Mouse (Mus musculus) heart, embryonic 13.5 days (tissue): Measurements from ENCODE around the gene Hist2h2bb. TPM values are rescaled to one million over a fixed set of nuclear protein-coding genes. Genes with fewer than 3 reads are reported as not detected.

Experiments
- ATAC-seq: fragments of 200-750 bp; cut with Nextera tagmentation; 2 replicates; pipeline ENCODE4 v1.8.0; 2017; ENCODE audit warnings: moderate TSS enrichment; ENCODE audit not compliant: insufficient number of reproducible peaks, low FRiP score, low TSS enrichment; ENCODE audit errors: extremely low read depth
- H3K27ac ChIP-seq: fragments of 300-500 bp; sonication (generic); replicated peaks from 2 replicates; pipeline ENCODE4 v1.5.1; 2015; ENCODE audit warnings: moderate library complexity, mild to moderate bottlenecking, inconsistent platforms
- H3K27me3 ChIP-seq: fragments of 300-500 bp; sonication (generic); replicated peaks from 2 replicates; pipeline ENCODE4 v1.6.1; 2015; ENCODE audit warnings: mild to moderate bottlenecking, inconsistent platforms
- H3K36me3 ChIP-seq: fragments of 300-500 bp; sonication (generic); 2 replicates; pipeline ENCODE4 v1.6.1; 2015; ENCODE audit warnings: mild to moderate bottlenecking, inconsistent platforms
- H3K4me1 ChIP-seq: fragments of 300-500 bp; sonication (generic); 2 replicates; pipeline ENCODE4 v1.6.1; 2015; ENCODE audit warnings: inconsistent platforms
- H3K4me2 ChIP-seq: fragments of 300-500 bp; sonication (generic); 2 replicates; pipeline ENCODE4 v1.6.1; 2015; ENCODE audit warnings: inconsistent platforms, mild to moderate bottlenecking, moderate library complexity
- H3K4me3 ChIP-seq: fragments of 300-500 bp; sonication (generic); 2 replicates; pipeline ENCODE4 v1.5.1; 2015; ENCODE audit warnings: moderate library complexity, mild to moderate bottlenecking, inconsistent platforms
- H3K9ac ChIP-seq: fragments of 300-500 bp; sonication (generic); 2 replicates; pipeline ENCODE4 v1.6.1; 2015; ENCODE audit warnings: inconsistent platforms, mild to moderate bottlenecking, moderate library complexity
- H3K9me3 ChIP-seq: fragments of 300-500 bp; sonication (generic); 2 replicates; pipeline ENCODE4 v1.6.1; 2016; ENCODE audit warnings: inconsistent platforms
- WGBS: fragments of 180-500 bp; shearing (Covaris S2); methylation state at CpG from one replicate; pipeline ENCODE4 v1.1.7; 2015; ENCODE audit warnings: mixed read lengths; 5-methylcytosine and 5-hydroxymethylcytosine counted together
- polyA plus RNA-seq: library from polyadenylated mRNA; unstranded; fragments of >200 nt; fragmentation: Nextera tagmentation; extraction: Ambion mirVana; gene quantifications from 2 replicates; pipeline ENCODE4 v1.2.1, GENCODE M21; 2015

Gene Hist2h2bb
- polyA plus RNA-seq, 1 experiment from 2014 or later: 3.3 TPM

DNA sequence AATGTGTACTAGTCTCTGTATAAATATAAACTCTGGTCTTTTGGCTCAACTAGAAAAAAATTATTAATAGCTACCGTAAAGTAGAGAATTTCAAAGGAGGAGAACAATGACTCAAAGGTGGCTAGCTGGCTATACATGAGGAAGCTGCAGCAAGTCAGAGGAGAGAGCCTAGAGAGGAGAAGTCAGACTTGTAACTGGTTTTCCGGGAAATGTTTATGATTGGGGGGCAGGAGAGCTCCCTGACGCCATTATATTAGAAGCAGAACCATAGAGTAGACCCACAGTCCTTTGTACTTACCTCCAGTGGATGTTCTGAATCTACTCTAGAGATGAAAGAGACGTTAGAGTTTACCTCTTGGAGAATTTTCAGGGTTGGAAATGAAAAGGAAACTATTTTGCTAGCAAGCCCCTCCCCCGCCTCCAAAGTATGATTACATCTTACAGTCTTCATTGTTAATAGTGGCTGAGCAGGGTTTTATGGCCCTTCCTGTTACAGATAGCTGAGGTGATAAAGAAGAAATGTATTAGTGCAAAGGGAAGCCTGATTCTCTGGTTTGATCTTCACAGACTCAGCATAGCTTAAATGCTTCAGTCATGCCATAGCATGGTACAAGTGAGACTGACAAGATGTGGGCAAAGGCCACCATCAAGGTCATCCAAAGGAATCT lies 13.5 kb upstream of the Hist2h2bb start:
- Histone ChIP-seq H3K4me1 (peaks cover 4% of the 10 kb centered on the region), H3K36me3 (no peaks in the 10 kb centered on the region), H3K4me2 (no peak overlapping the region), H3K9ac (no peak overlapping the region), H3K9me3 (no peaks in the 10 kb centered on the region), H3K27ac (no peak overlapping the region), H3K27me3 (no peaks in the 10 kb centered on the region), H3K4me3 (no peak overlapping the region)
- WGBS: 71% methylated on average over 5 of the region's 5 CpGs
- ATAC-seq: no peak

DNA sequence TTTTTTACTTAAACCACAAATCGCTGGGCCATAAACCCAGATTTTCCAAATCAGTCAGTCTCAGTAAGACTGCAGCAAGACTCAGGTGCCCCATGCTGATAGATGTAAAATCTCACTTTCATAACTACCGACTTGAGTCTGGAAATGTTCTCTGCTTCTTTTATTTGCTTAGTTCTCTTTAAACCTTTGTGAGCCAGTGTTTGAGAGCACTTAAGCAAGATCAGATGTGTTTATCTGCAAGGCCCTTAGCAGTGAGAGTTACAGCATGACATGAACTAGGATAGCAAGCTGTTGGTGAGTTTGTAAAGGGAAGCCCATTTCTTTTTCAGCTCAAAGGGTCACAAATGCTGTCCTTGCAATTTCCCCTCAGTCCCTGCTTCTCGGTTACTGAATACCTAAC lies 12.4 kb upstream of the Hist2h2bb start:
- H3K9ac ChIP-seq: 0 out of 2 replicates have a peak overlapping the region, but pooled peaks have one; percentile 14
- H3K4me2 ChIP-seq: no peak overlapping the region
- WGBS: 71% methylated on average over 3 of the region's 3 CpGs

DNA sequence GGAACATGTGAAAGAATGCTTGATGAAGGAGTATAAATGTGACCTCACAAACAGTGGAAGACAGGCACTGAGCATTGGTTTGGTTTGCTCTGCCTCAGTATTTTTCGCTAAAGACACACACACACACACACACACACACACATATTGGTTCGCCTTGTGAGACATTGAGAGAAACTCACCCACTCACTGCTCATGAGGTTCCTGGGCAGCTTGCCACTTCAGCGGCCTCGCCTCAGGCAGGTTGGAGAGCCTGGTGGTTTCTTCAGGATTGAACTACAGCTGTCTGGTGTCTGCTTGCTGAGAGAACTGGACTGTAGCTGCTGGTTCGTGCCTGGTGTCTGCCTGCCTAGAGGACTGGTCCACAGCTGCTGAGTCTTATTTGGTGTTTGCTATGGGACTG lies 9.3 kb upstream of the Hist2h2bb start:
- no peaks in the 10 kb centered on the region for H3K27me3 ChIP-seq
- H3K9me3 ChIP-seq: no peaks in the 10 kb centered on the region
- H3K27ac ChIP-seq: no peak overlapping the region
- 83% methylated on average over 5 of the region's 5 CpGs for WGBS
- H3K9ac ChIP-seq: no peak overlapping the region
- no peaks in the 10 kb centered on the region for H3K36me3 ChIP-seq
- no peak for ATAC-seq
- no peak overlapping the region for H3K4me3 ChIP-seq
- peaks cover 30% of the 10 kb centered on the region for H3K4me1 ChIP-seq
- H3K4me2 ChIP-seq: no peak overlapping the region

More for the DNA sequence above, 12.4 kb upstream of the Hist2h2bb start:
- ATAC-seq: no peak
- Histone ChIP-seq H3K4me1 (peaks cover 15% of the 10 kb centered on the region), H3K9me3 (no peaks in the 10 kb centered on the region), H3K4me3 (no peak overlapping the region), H3K27me3 (no peaks in the 10 kb centered on the region), H3K27ac (no peak overlapping the region), H3K36me3 (no peaks in the 10 kb centered on the region)

DNA sequence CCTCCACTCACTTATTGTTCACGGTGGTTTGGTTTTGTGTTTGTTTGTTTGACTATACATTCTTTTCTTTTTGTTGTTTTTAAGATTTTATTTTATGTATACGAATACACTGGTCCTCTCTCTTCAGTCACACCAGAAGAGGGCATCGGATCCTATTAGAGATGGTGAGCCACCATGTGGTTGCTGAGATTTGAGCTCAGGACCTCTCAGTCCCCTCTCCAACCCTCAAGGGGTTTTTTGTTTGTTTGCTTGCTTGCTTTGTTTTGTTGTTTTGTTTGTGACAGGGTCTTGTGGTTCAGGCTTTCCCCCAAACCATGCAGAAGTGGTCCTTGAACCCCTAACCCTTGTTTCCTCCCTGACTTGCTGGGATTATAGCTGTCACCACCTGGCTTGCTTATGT lies 7.9 kb upstream of the Hist2h2bb start:
- ATAC-seq: no peak
- no peaks in the 10 kb centered on the region for H3K9me3 ChIP-seq
- 58% methylated on average over 3 of the region's 3 CpGs for WGBS
- no peaks in the 10 kb centered on the region for H3K27me3 ChIP-seq
- H3K9ac ChIP-seq: peak overlapping the region; percentile 94
- peak overlapping the region; percentile 96 for H3K27ac ChIP-seq
- H3K4me3 ChIP-seq: peak overlapping the region; percentile 58
- peaks cover 31% of the 10 kb centered on the region for H3K4me1 ChIP-seq
- peak overlapping the region; percentile 85 for H3K4me2 ChIP-seq
- no peaks in the 10 kb centered on the region for H3K36me3 ChIP-seq

DNA sequence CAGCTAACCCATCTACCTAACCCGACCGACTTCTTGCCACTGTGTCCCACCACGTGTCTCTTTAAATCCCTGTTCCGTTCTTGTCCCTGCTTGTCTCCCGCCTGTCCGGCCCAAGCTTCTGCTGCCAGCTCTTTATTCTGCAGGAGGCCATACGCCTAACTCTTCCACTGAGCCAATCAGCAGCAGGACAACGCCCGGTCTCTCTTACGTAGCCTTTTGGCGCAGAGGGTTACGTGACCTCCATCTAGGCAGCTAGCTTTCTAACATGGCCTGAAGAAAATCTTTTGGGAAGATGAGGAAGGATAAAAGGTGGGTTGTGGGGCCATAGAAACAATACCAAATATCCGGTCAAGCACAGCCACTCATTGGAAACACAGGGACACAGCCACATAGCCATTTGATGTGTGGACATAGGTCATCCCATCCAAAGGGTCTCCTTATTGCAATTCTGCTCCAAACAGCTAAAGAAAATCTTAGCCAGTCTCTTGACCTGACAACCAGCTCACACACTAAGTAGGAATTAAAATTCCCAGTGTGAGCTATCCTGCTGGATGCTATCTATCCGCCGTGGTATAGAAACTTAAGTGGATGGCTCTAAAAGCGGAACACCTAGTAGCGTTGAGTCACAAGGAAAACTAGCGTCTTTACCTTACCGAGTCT lies 7.2 kb upstream of the Hist2h2bb start:
- H3K27ac ChIP-seq: peak overlapping the region; percentile 96
- ATAC-seq: peak; percentile 81
- WGBS: under 1% methylated on average over 19 of the region's 19 CpGs

DNA sequence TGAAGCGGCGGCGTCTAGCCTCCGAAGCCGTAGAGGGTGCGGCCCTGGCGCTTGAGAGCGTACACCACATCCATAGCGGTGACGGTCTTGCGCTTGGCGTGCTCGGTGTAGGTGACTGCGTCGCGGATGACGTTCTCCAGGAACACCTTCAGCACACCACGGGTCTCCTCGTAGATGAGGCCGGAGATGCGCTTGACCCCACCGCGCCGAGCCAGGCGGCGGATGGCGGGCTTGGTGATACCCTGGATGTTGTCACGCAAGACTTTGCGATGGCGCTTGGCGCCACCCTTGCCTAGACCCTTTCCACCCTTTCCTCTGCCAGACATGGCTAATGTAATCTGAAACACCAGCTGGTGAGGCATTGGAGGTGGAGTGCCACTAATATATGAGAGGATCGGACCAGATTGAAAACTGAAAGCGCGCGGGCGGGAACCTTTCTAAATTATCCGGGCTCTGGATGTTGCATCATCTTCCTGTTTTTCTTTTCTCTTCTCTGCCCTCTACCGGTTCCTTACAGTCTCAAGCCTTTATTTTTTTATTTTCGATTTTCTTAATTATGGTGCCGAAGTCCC lies 6.5 kb upstream of the Hist2h2bb start, which contains the start of gene Hist2h4:
TSS of gene Hist2h4 (minus strand) at position 333 of the 572 bp plus-strand sequence.
- no peaks in the 10 kb centered on the region for H3K27me3 ChIP-seq
- H3K27ac ChIP-seq: peak within 1 kb of the TSS; percentile 96
- peak within 1 kb of the TSS; percentile 94 for H3K9ac ChIP-seq
- peak within 1 kb of the TSS; percentile 85 for H3K4me2 ChIP-seq
- peaks cover 37% of the 10 kb centered on the region for H3K4me1 ChIP-seq
- ATAC-seq: peak; percentile 54; the same call in 1 of the 2 replicates
- H3K36me3 ChIP-seq: no peaks in the 10 kb centered on the region
- H3K9me3 ChIP-seq: no peaks in the 10 kb centered on the region
- under 1% methylated on average over 40 of the region's 40 CpGs for WGBS
- peak within 1 kb of the TSS; percentile 58 for H3K4me3 ChIP-seq

More for the DNA sequence above, 7.2 kb upstream of the Hist2h2bb start:
- Histone ChIP-seq H3K9me3 (no peaks in the 10 kb centered on the region), H3K4me1 (peaks cover 31% of the 10 kb centered on the region), H3K4me3 (peak overlapping the region; percentile 58), H3K27me3 (no peaks in the 10 kb centered on the region), H3K4me2 (peak overlapping the region; percentile 85), H3K36me3 (no peaks in the 10 kb centered on the region), H3K9ac (peak overlapping the region; percentile 94)

DNA sequence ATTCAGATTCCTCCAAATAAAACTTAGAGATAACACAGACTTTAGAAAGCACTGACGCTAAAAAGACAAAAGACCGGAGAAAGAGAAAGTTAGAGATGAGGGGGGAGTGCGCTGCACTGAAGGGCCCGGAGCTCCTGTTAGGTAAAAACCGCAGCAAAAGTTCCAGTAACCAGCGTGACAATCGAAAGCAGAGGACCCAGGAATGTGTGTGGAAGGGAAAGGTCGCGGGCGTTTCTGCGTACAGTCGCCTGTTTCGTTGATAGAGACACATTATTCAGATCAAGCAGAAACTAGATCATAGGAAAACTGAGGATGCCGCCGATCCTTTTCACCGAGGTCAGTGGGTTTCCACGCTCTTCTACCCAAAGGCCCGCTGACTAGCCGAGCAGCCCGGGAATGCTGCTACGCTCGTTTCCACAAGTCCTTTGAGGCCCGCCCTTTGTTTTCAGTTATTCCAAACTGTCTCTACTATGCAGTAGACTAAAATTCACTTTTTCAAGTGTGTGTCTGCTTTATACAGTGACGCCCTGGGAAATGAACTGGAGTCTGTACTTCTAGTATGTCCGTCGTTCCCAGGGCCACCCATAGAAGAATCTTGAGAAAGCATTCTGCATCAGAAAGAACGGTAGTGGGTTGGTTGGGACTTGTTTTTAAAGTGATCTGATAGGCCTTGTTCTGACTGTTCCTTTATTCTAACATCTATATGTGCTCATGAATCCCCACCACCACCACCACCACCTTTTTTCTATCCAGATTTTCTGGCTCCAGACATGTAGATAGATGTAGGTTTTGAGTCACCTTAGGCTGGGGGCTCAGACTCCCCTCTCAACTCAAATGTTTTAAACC lies 5.8 kb upstream of the Hist2h2bb start:
- Histone ChIP-seq H3K9me3 (no peaks in the 10 kb centered on the region), H3K36me3 (no peaks in the 10 kb centered on the region), H3K9ac (peak overlapping the region; percentile 94), H3K27ac (peak overlapping the region; percentile 96), H3K4me1 (peaks cover 39% of the 10 kb centered on the region), H3K27me3 (no peaks in the 10 kb centered on the region), H3K4me3 (peak overlapping the region; percentile 58), H3K4me2 (peak overlapping the region; percentile 85)
- 8% methylated on average over 27 of the region's 27 CpGs for WGBS
- no peak for ATAC-seq

DNA sequence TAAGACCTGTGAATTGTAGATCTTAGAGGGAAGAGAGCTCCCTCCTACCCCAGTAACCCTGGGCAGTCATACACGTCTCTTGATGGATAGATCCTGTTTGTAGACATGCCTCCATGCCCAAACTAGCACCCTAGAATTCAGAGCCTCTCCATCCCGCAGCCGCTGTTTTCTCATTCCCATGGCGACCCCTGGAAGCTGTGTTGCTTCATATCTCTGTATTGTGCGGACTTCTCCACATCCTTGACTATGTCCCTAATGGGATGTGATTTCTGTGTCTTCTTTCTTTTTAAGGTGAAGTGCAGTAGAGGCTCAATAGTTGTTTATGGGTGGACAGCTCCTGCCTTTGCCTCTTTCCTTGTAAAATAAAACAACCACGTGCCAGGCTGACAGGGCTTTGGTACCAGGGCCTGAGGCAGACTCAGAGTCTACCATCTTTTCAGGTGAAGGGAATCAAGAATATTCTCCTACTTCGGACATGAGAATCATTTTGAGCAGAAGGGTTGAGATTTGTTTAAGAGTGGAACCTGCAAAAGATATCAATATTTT lies 5.1 kb upstream of the Hist2h2bb start:
- WGBS: 72% methylated on average over 7 of the region's 7 CpGs
- peak overlapping the region; percentile 85 for H3K4me2 ChIP-seq
- ATAC-seq: no peak
- H3K27ac ChIP-seq: peak overlapping the region; percentile 96
- no peaks in the 10 kb centered on the region for H3K9me3 ChIP-seq
- H3K9ac ChIP-seq: peak overlapping the region; percentile 94
- H3K27me3 ChIP-seq: no peaks in the 10 kb centered on the region
- peak overlapping the region; percentile 58 for H3K4me3 ChIP-seq
- H3K36me3 ChIP-seq: no peaks in the 10 kb centered on the region
- peaks cover 41% of the 10 kb centered on the region for H3K4me1 ChIP-seq

DNA sequence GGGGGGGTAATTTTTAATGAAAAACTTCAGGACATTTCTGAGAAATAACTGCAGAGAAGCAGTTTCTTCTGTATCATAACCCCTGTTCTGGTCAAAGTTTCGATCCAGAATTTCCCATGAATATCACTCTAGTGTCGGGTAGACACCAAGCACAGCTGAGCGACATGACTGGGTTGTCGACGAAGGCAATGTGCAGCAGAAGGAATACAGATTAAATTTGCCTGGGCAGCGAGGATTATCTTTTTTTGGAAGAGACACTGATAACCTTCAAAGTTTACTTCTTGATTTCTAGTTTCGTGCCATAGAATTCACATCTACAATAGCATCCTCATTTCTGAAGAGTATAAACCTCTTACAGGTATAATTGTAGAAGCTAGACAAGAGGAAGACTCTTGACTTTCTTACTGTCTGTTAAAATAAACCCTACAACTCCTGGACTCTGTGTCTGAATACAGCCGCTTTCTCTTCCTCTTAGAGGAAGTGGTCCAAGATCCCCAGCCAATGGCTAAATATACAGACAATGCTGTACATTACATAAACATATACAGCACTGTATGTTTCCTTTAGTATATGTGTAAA lies 3.3 kb upstream of the Hist2h2bb start:
- Histone ChIP-seq H3K27me3 (no peaks in the 10 kb centered on the region), H3K9ac (no peak overlapping the region), H3K4me1 (peaks cover 43% of the 10 kb centered on the region), H3K27ac (no peak overlapping the region), H3K4me2 (no peak overlapping the region), H3K36me3 (no peaks in the 10 kb centered on the region), H3K9me3 (no peaks in the 10 kb centered on the region), H3K4me3 (no peak overlapping the region)
- 61% methylated on average over 8 of the region's 8 CpGs for WGBS
- ATAC-seq: no peak

DNA sequence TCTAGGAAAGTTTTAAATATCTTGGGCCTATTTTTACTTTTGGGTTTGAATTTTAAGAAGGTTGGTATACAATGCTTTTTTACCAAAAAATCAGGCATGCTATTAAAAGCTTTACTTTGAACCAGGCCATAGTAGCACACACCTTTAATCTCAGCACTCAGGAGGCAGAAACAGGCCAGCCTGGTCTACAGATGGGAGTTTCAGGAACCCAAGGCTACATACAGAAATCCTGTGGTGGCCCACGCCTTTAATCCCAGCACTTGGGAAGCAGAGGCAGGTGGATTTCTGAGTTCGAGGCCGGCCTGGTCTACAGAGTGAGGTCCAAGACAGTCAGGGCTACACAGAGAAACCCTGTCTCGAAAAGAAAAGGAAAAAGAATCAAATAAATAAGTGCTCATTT lies 2.0 kb upstream of the Hist2h2bb start:
- Histone ChIP-seq H3K4me2 (peak overlapping the region; percentile 86), H3K9ac (no peak overlapping the region), H3K4me1 (peaks cover 30% of the 10 kb centered on the region), H3K27me3 (no peaks in the 10 kb centered on the region), H3K4me3 (no peak overlapping the region), H3K36me3 (no peaks in the 10 kb centered on the region), H3K9me3 (no peaks in the 10 kb centered on the region), H3K27ac (peak overlapping the region; percentile 81)
- ATAC-seq: no peak
- 84% methylated on average over 4 of the region's 4 CpGs for WGBS
